Mouse (Mus musculus): ENCODE measurements around the gene Letm1. TPM values are rescaled to one million over a fixed set of nuclear protein-coding genes. Genes with fewer than 3 reads are reported as not detected.

Letm1 gene
- total RNA-seq (2021) (100 to 1,000 TPM; 140 to 148 TPM), polyA plus RNA-seq (2012; rRNA removed) (60.2 and 82.8 TPM in 2 replicates)
- long read RNA-seq, full-length matches to known transcripts = 201 of 221 reads
- long read RNA-seq, partial matches to known transcripts = 15 of 221 reads
- long read RNA-seq, other reads (novel, unspliced or antisense) = 5 of 221 reads

- Histone ChIP-seq H3K36me3 (ENCODE audit: control insufficient read depth, insufficient read depth, low read length) (no peaks in the 10 kb centered on the region), H3K27me3 (ENCODE audit: control insufficient read depth, insufficient read depth, low read length) (no peaks in the 10 kb centered on the region), H3K9ac (ENCODE audit: low read depth, low read length) (peak within 1 kb of the TSS; percentile 79), H3K4me1 (ENCODE audit: control insufficient read depth, insufficient read depth, low read length) (peaks cover 6% of the 10 kb centered on the region), H3K27ac (peak within 1 kb of the TSS; percentile 86), H3K4me3 (peak within 1 kb of the TSS; percentile 83), H3K79me2 (replicated peaks; ENCODE audit: control insufficient read depth, insufficient read depth, low read length) (peaks cover 4% of the 10 kb centered on the region)
- DNase-seq = peak; percentile 93 to 96
- under 1% methylated on average over 64 of the region's 65 CpGs for WGBS
- intact Hi-C loops (cut with DNase I) = loop anchor here (2.0 to 5.0 kb wide), 3 partner anchors 36 to 155 kb away; partner anchors contain the start of genes Nelfa, Tacc3 and Tmem129
- TF ChIP-seq CTCF (IDR thresholded peaks at IDR 0.05) (peak; percentile 38), POLR2A (IDR thresholded peaks at IDR 0.05; ENCODE audit: insufficient read depth, low read depth, low read length) (peak; percentile 68), EP300 (IDR thresholded peaks at IDR 0.05; ENCODE audit: insufficient read depth, low read depth, low read length) (0 out of 2 replicates have a peak, but pooled peaks have one; percentile 9)
These were observed at the start of gene Letm1 for GRCm38 (mm10) chr5:33782345-33782998. Gene Letm1 (minus strand): TSS chr5:33782817.

- Histone ChIP-seq H3K9ac (ENCODE audit: low read depth, low read length) (no peak overlapping the region), H3K4me1 (ENCODE audit: control insufficient read depth, insufficient read depth, low read length) (no peaks in the 10 kb centered on the region), H3K27ac (no peak overlapping the region), H3K4me3 (no peak overlapping the region), H3K79me2 (replicated peaks; ENCODE audit: control insufficient read depth, insufficient read depth, low read length) (peaks cover 3% of the 10 kb centered on the region), H3K36me3 (ENCODE audit: control insufficient read depth, insufficient read depth, low read length) (no peaks in the 10 kb centered on the region), H3K27me3 (ENCODE audit: control insufficient read depth, insufficient read depth, low read length) (no peaks in the 10 kb centered on the region)
- 90% methylated on average over 1 of the region's 1 CpGs for WGBS
- intact Hi-C loops (cut with DNase I) = no loop called here
- TF ChIP-seq CTCF (IDR thresholded peaks at IDR 0.05) (peak; percentile 59), POLR2A (IDR thresholded peaks at IDR 0.05; ENCODE audit: insufficient read depth, low read depth, low read length) (no peak), EP300 (IDR thresholded peaks at IDR 0.05; ENCODE audit: insufficient read depth, low read depth, low read length) (no peak)
- DNase-seq = no peak
These were observed 48.2 kb upstream of the Letm1 start for GRCm38 (mm10) chr5:33830832-33831231.

- Histone ChIP-seq H3K36me3 (ENCODE audit: control insufficient read depth, insufficient read depth, low read length) (no peaks in the 10 kb centered on the region; the same call in 1 of the 2 replicates), H3K4me1 (ENCODE audit: control insufficient read depth, insufficient read depth, low read length) (no peaks in the 10 kb centered on the region), H3K9ac (ENCODE audit: low read depth, low read length) (no peak overlapping the region), H3K27me3 (ENCODE audit: control insufficient read depth, insufficient read depth, low read length) (no peaks in the 10 kb centered on the region), H3K27ac (no peak overlapping the region), H3K4me3 (no peak overlapping the region), H3K79me2 (replicated peaks; ENCODE audit: control insufficient read depth, insufficient read depth, low read length) (peaks cover 3% of the 10 kb centered on the region)
- no peak for DNase-seq
- intact Hi-C loops (cut with DNase I) = no loop called here
- 82% methylated on average over 3 of the region's 3 CpGs for WGBS
- TF ChIP-seq CTCF (IDR thresholded peaks at IDR 0.05) (no peak), EP300 (IDR thresholded peaks at IDR 0.05; ENCODE audit: insufficient read depth, low read depth, low read length) (no peak), POLR2A (IDR thresholded peaks at IDR 0.05; ENCODE audit: insufficient read depth, low read depth, low read length) (no peak)
These were observed 47.3 kb upstream of the Letm1 start for GRCm38 (mm10) chr5:33829958-33830357.

- Histone ChIP-seq H3K79me2 (replicated peaks; ENCODE audit: control insufficient read depth, insufficient read depth, low read length) (peaks cover 3% of the 10 kb centered on the region), H3K36me3 (ENCODE audit: control insufficient read depth, insufficient read depth, low read length) (no peaks in the 10 kb centered on the region; the same call in 1 of the 2 replicates), H3K4me3 (no peak overlapping the region), H3K9ac (ENCODE audit: low read depth, low read length) (no peak overlapping the region), H3K27ac (no peak overlapping the region), H3K4me1 (ENCODE audit: control insufficient read depth, insufficient read depth, low read length) (no peaks in the 10 kb centered on the region), H3K27me3 (ENCODE audit: control insufficient read depth, insufficient read depth, low read length) (no peaks in the 10 kb centered on the region)
- no peak for DNase-seq
- TF ChIP-seq CTCF (IDR thresholded peaks at IDR 0.05) = no peak
- no peak for TF ChIP-seq EP300 (IDR thresholded peaks at IDR 0.05; ENCODE audit: insufficient read depth, low read depth, low read length)
- no peak for TF ChIP-seq POLR2A (IDR thresholded peaks at IDR 0.05; ENCODE audit: insufficient read depth, low read depth, low read length)
- WGBS = 84% methylated on average over 8 of the region's 8 CpGs
- intact Hi-C loops (cut with DNase I) = no loop called here
These were observed 45.5 kb upstream of the Letm1 start for GRCm38 (mm10) chr5:33828107-33828506.

GRCm38 (mm10) chr5:33826001-33826400, 43.4 kb upstream of the Letm1 start:
- H3K79me2 ChIP-seq (replicated peaks; ENCODE audit: control insufficient read depth, insufficient read depth, low read length) = peaks cover 3% of the 10 kb centered on the region
- TF ChIP-seq CTCF (IDR thresholded peaks at IDR 0.05) = no peak
- no peak for TF ChIP-seq POLR2A (IDR thresholded peaks at IDR 0.05; ENCODE audit: insufficient read depth, low read depth, low read length)
- TF ChIP-seq EP300 (IDR thresholded peaks at IDR 0.05; ENCODE audit: insufficient read depth, low read depth, low read length) = no peak
- H3K4me1 ChIP-seq (ENCODE audit: control insufficient read depth, insufficient read depth, low read length) = no peaks in the 10 kb centered on the region
- DNase-seq = no peak
- no peak overlapping the region for H3K9ac ChIP-seq (ENCODE audit: low read depth, low read length)
- H3K4me3 ChIP-seq = no peak overlapping the region
- H3K27me3 ChIP-seq (ENCODE audit: control insufficient read depth, insufficient read depth, low read length) = no peaks in the 10 kb centered on the region
- no peak overlapping the region for H3K27ac ChIP-seq
- intact Hi-C loops (cut with DNase I) = no loop called here
- peaks cover 4% of the 10 kb centered on the region for H3K36me3 ChIP-seq (ENCODE audit: control insufficient read depth, insufficient read depth, low read length)

GRCm38 (mm10) chr5:33822456-33822855, 39.8 kb upstream of the Letm1 start:
- intact Hi-C loops (cut with DNase I) = no loop called here
- Histone ChIP-seq H3K27me3 (ENCODE audit: control insufficient read depth, insufficient read depth, low read length) (no peaks in the 10 kb centered on the region), H3K4me3 (no peak overlapping the region), H3K27ac (no peak overlapping the region), H3K36me3 (ENCODE audit: control insufficient read depth, insufficient read depth, low read length) (peaks cover 4% of the 10 kb centered on the region), H3K79me2 (replicated peaks; ENCODE audit: control insufficient read depth, insufficient read depth, low read length) (peaks cover 2% of the 10 kb centered on the region; the same call in 1 of the 2 replicates), H3K4me1 (ENCODE audit: control insufficient read depth, insufficient read depth, low read length) (peaks cover 2% of the 10 kb centered on the region; the same call in 1 of the 2 replicates), H3K9ac (ENCODE audit: low read depth, low read length) (no peak overlapping the region)
- DNase-seq = no peak
- 41% methylated on average over 3 of the region's 3 CpGs for WGBS
- TF ChIP-seq CTCF (IDR thresholded peaks at IDR 0.05) = no peak
- TF ChIP-seq EP300 (IDR thresholded peaks at IDR 0.05; ENCODE audit: insufficient read depth, low read depth, low read length) = no peak
- no peak for TF ChIP-seq POLR2A (IDR thresholded peaks at IDR 0.05; ENCODE audit: insufficient read depth, low read depth, low read length)
